Mouse (Mus musculus) embryonic facial prominence, embryonic 11.5 days (tissue): Measurements from ENCODE around the gene Hes6. TPM values are rescaled to one million over a fixed set of nuclear protein-coding genes. Genes with fewer than 3 reads are reported as not detected.

Experiments used
- ATAC-seq: fragments of 200-750 bp; cut with Nextera tagmentation; replicated peaks from 2 replicates; pipeline ENCODE4 v1.8.0; 2017; ENCODE audit warnings: low read depth; ENCODE audit not compliant: insufficient number of reproducible peaks, low FRiP score, low TSS enrichment
- DNase-seq: peaks from one replicate; pipeline ENCODE4 v3.0.0-alpha.2; 2015; ENCODE audit warnings: low spot score
- H3K27ac ChIP-seq: fragments of 300-500 bp; sonication (generic); replicated peaks from 2 replicates; pipeline ENCODE4 v1.5.1; 2014; ENCODE audit warnings: mild to moderate bottlenecking, low read depth, low read length, control low read depth
- H3K27me3 ChIP-seq: fragments of 300-500 bp; sonication (generic); 2 replicates; pipeline ENCODE4 v1.6.1; 2014; ENCODE audit warnings: mild to moderate bottlenecking, low read length, moderate library complexity, mixed read lengths; ENCODE audit not compliant: control insufficient read depth, insufficient read depth
- H3K36me3 ChIP-seq: fragments of 300-500 bp; sonication (generic); replicated peaks from 2 replicates; pipeline ENCODE4 v1.6.1; 2014; ENCODE audit warnings: low read depth, mild to moderate bottlenecking, low read length, moderate library complexity, mixed read lengths; ENCODE audit not compliant: control insufficient read depth, insufficient read depth
- H3K4me1 ChIP-seq: fragments of 300-500 bp; sonication (generic); 2 replicates; pipeline ENCODE4 v1.6.1; 2014; ENCODE audit warnings: low read length, mixed read lengths; ENCODE audit not compliant: control insufficient read depth, insufficient read depth
- H3K4me2 ChIP-seq: fragments of 300-500 bp; sonication (generic); 2 replicates; pipeline ENCODE4 v1.6.1; 2014; ENCODE audit warnings: low read depth, mild to moderate bottlenecking, control low read depth, low read length, moderate library complexity
- H3K4me3 ChIP-seq: fragments of 300-500 bp; sonication (generic); 2 replicates; pipeline ENCODE4 v1.5.1; 2014; ENCODE audit warnings: low read depth, low read length, control low read depth
- H3K9ac ChIP-seq: fragments of 300-500 bp; sonication (generic); replicated peaks from 2 replicates; pipeline ENCODE4 v1.6.1; 2014; ENCODE audit warnings: mild to moderate bottlenecking, control low read depth, low read length
- H3K9me3 ChIP-seq: fragments of 300-500 bp; sonication (generic); replicated peaks from 2 replicates; pipeline ENCODE4 v1.6.1; 2016; ENCODE audit warnings: mild to moderate bottlenecking, low read length, inconsistent platforms, mixed read lengths; ENCODE audit not compliant: control insufficient read depth
- WGBS: fragments of 180-500 bp; shearing (Covaris S2); extraction: QIAGEN DNeasy Blood & Tissue Kit; methylation state at CpG from one replicate; pipeline ENCODE4 v1.1.7; 2014; 5-methylcytosine and 5-hydroxymethylcytosine counted together
- polyA plus RNA-seq: library from polyadenylated mRNA; unstranded; fragments of >200 nt; fragmentation: Nextera tagmentation; extraction: Ambion mirVana; gene quantifications from 2 replicates; pipeline ENCODE4 v1.2.1, GENCODE M21; 2014

The Hes6 gene
- polyA plus RNA-seq, 1 experiment from 2014 or later, result 112 TPM

GRCm38 (mm10) chr1:91365816-91366214 is 48.0 kb downstream of the Hes6 start:
- H3K36me3 ChIP-seq, result no peaks in the 10 kb centered on the region
- ATAC-seq (no peak), DNase-seq (no peak)
- H3K4me1 ChIP-seq, result no peaks in the 10 kb centered on the region; the same call in 1 of the 2 replicates
- H3K27ac ChIP-seq, result no peak overlapping the region
- 31% methylated on average over 8 of the region's 8 CpGs for WGBS
- H3K9me3 ChIP-seq, result no peaks in the 10 kb centered on the region
- H3K27me3 ChIP-seq, result peaks cover 9% of the 10 kb centered on the region
- peak overlapping the region; percentile 74 for H3K9ac ChIP-seq
- peak overlapping the region; percentile 93 for H3K4me2 ChIP-seq
- H3K4me3 ChIP-seq, result peak overlapping the region; percentile 44; the same call in 1 of the 2 replicates

GRCm38 (mm10) chr1:91364822-91365644 is 48.8 kb downstream of the Hes6 start:
- Histone ChIP-seq H3K4me1 (no peaks in the 10 kb centered on the region; the same call in 1 of the 2 replicates), H3K4me3 (no peak overlapping the region), H3K36me3 (no peaks in the 10 kb centered on the region), H3K27me3 (peaks cover 9% of the 10 kb centered on the region), H3K27ac (no peak overlapping the region), H3K9ac (no peak overlapping the region), H3K9me3 (no peaks in the 10 kb centered on the region), H3K4me2 (no peak overlapping the region)
- DNase-seq (no peak), ATAC-seq (no peak)
- WGBS, result 89% methylated on average over 16 of the region's 16 CpGs

- H3K4me3 ChIP-seq, result no peak overlapping the region
- no peak overlapping the region for H3K4me2 ChIP-seq
- peaks cover 7% of the 10 kb centered on the region; the same call in 1 of the 2 replicates for H3K27me3 ChIP-seq
- H3K9me3 ChIP-seq, result no peaks in the 10 kb centered on the region
- no peak overlapping the region for H3K9ac ChIP-seq
- no peaks in the 10 kb centered on the region; the same call in 1 of the 2 replicates for H3K4me1 ChIP-seq
- WGBS, result 81% methylated on average over 5 of the region's 5 CpGs
- H3K36me3 ChIP-seq, result no peaks in the 10 kb centered on the region
- DNase-seq (no peak), ATAC-seq (no peak)
- no peak overlapping the region for H3K27ac ChIP-seq
These were observed 51.7 kb downstream of the Hes6 start for GRCm38 (mm10) chr1:91362113-91362512.

Other genes with a start within 250 kb of the Hes6 start
- gene Ramp1, start 234.2 kb downstream of the Hes6 start, polyA plus RNA-seq, result 0.21 and 0.41 TPM in 2 replicates
- 93.2 and 96.4 TPM in 2 replicates for gene Ube2f, start 163.7 kb downstream of the Hes6 start, polyA plus RNA-seq
- 10.9 and 11.7 TPM in 2 replicates for gene Scly, start 115.7 kb downstream of the Hes6 start, polyA plus RNA-seq
- 0.06 and 0.14 TPM in 2 replicates for gene Espnl, start 92.0 kb downstream of the Hes6 start, polyA plus RNA-seq
- 0.40 and 0.55 TPM in 2 replicates for gene Klhl30, start 63.0 kb downstream of the Hes6 start, polyA plus RNA-seq
- gene Erfe, start 47.6 kb downstream of the Hes6 start, polyA plus RNA-seq, result 1.3 and 2.0 TPM in 2 replicates
- gene Ilkap, start 15.2 kb downstream of the Hes6 start, polyA plus RNA-seq, result 178 and 193 TPM in 2 replicates
- gene Per2, start 45.3 kb upstream of the Hes6 start, polyA plus RNA-seq, result 0.97 and 1.2 TPM in 2 replicates
- gene Traf3ip1, start 80.6 kb upstream of the Hes6 start, polyA plus RNA-seq, result 7.2 and 8.4 TPM in 2 replicates
- 6.8 and 7.3 TPM in 2 replicates for gene Asb1, start 126.5 kb upstream of the Hes6 start, polyA plus RNA-seq